Mouse (Mus musculus) spleen, adult 2 months (tissue): ENCODE results near the gene Ppara.

ENCODE experiments used
- CTCF ChIP-seq: fragments of 200-500 bp; IDR thresholded peaks from 2 replicates; pipeline ENCODE4 v1.5.1; 2011; ENCODE audit warnings: mild to moderate bottlenecking, inconsistent platforms; ENCODE audit not compliant: insufficient read depth, insufficient read length, insufficient replicate concordance; ENCODE audit errors: extremely low read depth
- POLR2A ChIP-seq: fragments of 200-500 bp; IDR thresholded peaks from 2 replicates; pipeline ENCODE4 v1.6.1; 2011; ENCODE audit warnings: low read depth, low read length, inconsistent platforms

- TF ChIP-seq POLR2A (no peak), CTCF (no peak)
Measured at GRCm38 (mm10) chr15:85731885-85732603, 2.7 kb upstream of the Ppara start.
